Mouse (Mus musculus): ENCODE measurements around the gene Cdhr3.
"Not testable (repeated sequence)": the region's sequence is repeated elsewhere in the genome, so short reads cannot be mapped to it uniquely, and the experiment has no call there.

Cdhr3 gene

DNA sequence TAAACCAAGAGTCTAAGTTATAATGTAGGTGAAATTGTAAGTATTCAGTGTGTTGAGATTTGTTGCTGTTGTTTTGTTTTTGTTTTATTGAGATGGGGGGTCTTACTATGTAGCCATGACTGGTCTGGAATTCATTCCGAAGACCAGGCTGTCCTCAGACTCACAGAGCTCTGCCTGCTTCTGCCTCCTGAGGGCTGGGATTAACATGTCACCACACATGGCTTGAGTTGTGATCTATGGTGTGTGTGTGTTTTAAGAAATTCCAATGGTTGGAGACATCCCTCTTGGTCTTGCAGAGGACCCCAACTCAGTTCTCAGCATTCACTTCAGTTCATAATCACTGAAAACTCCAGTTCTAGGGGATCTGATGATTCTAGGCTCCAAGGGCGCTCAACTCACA lies 85.5 kb downstream of the Cdhr3 start:
- in situ Hi-C loops (cut with MboI) = loop anchor here (5.0 kb wide), 1 partner anchor 95 kb away; no protein-coding TSS in a partner anchor

DNA sequence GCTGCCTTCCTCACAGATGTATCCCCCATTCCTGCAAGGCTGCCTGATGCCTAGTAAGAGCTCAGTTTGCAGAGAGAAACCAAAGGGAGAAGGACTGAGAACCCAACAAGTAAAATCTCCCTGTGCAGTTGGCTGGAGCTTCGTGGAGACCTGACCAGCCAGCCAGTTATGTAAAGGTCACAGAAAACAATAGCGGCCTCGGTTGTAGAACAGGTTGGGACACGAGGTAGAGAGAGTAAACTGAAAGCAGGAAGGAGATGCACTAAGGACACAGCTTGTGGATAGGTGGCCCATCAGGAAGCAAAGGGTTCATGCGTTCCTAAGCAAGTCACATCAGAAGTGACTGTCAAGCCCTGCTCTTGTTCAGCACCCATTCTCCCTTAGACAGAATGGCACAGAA lies 86.8 kb downstream of the Cdhr3 start:
- in situ Hi-C loops (cut with MboI) = loop anchor here (5.0 kb wide), 1 partner anchor 94 kb away; no protein-coding TSS in a partner anchor

DNA sequence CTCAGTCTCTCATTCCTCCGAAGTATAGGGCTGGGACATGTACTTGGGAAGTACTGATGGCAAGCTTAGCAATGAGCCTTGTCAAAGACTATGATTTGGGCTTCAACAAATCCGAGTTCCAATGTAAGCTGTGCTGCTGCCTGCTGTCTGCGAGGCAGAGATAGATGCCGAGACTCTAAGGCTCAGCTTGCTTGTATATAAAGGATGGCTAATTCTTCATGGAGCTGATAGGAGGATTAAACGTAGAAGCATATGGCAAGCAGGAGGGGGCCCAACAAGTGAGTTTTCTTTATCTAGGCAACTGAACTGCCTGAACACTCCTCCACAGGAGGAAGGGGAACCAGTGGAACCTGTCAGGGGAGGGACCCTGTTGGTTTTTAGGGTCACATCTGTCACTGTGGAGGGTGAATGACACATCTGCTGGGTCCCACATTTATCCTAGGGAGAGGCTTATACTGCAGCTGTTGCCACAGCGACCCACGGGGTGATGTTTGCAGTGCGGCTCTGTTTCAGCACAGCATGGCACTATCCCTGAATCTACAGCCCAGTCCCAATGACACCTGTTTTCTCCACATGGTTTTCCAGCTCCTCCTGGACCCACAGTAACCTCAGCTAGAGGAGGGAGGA lies 89.2 kb downstream of the Cdhr3 start:
- in situ Hi-C loops (cut with MboI) = no loop called here

DNA sequence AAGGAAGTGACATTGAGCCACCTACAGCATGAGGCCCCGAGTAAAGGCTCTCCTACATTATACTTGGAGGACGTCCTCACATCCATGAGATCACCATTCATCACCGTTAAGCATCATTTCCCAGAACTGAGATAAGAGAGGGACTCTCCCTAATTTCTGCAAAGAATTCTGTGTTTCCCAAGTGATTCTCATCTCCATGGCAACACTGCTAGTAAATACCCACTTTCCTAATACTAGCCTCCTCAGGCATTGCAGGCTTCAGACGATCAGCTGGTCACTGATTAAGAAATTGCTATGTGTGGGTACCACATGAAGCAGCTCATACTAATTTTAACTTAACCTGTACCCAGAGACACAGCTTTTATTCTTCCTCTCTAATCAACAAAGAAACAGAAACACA lies 92.3 kb downstream of the Cdhr3 start:
- in situ Hi-C loops (cut with MboI) = no loop called here

DNA sequence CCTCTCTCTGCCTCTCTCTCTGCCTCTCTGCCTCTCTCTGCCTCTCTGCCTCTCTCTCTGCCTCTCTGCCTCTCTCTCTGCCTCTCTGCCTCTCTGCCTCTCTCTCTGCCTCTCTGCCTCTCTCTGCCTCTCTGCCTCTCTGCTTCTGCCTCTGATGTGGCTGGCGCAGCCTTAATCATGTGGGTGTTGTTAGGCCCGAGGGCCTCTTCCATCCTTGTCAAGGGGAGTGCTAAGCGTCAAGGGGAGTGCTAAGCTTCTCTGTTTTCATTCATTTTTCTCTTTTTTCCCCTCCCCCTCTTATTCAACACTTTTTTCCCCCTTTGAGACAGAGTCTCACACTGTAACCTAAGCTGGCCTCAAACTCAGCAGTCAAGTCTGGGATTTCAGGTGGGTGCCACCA lies 92.9 kb downstream of the Cdhr3 start:
- in situ Hi-C loops (cut with MboI) = not testable (repeated sequence)

DNA sequence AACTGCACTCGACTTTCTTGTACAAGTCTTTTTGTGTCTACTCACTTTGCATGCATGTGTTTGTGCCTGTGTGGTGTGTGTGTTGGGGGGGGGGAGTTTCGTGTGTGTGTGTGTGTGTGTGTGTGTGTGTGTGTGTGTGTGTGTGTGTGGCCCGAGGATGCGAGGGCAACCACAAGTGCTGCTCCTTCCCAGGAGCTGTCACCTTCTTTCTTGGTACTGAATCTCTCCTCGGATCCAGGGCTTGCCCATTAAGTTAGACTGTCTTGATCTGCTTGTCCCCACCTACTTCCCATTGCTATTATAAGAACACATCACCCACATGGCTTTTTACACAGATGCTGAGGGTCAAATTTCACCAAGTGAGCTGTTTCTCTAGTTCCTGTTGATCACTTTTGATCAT lies 93.9 kb downstream of the Cdhr3 start:
- in situ Hi-C loops (cut with MboI) = no loop called here

DNA sequence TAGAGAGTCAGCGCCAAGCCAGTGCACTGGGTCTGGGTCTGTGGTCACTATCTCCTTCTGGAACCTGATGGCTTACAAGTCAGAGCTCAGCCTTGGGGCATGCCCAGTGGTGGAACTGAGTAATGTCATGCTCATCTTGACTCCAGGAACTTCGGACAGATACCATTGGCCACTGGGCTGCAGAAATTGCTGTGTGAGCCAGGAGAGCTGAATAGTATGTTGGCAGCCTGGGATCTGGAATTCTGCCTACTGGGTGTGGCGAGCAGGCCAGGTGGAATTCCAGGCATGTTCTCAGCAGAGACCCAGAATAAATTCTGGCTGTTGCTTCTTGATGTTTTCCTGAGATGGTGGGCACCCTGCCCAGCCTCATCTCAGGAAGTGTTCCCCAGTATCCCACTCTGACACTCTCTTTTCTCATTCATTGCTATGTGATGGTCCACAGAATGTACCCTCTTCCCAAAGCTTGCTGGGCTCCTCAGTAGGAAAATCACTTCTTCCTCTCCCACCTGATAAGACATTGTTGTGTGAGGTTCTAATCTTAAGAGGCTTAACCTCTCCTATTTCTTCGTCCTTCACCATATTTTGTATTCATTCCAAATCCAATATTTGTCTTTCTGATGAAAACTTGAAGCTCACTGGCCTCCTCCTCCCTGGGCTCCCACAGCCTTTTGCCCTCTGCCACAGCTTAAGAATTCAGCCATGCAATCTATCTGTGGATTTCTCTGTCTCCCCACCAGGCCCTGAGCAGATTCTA lies 97.4 kb downstream of the Cdhr3 start:
- in situ Hi-C loops (cut with MboI) = no loop called here

DNA sequence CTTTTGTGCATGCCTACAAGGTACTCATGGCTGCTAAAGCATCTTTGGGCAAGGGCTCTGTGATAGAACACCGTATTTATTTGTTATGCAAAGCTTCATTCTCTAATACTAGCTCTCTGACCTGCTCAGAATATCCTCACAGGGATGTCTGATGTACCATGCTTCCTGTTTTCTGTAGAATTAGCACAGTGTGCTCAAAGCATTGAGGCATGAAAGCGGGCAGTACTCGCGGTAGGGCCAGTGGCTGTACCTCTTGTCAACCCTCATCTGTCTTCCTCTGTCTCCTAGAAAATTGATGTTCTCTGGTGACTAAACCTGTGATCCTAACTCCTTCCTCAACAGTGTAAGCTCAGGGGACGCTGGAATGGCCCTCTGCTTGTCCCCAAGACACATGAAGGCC lies 98.6 kb downstream of the Cdhr3 start:
- in situ Hi-C loops (cut with MboI) = no loop called here

DNA sequence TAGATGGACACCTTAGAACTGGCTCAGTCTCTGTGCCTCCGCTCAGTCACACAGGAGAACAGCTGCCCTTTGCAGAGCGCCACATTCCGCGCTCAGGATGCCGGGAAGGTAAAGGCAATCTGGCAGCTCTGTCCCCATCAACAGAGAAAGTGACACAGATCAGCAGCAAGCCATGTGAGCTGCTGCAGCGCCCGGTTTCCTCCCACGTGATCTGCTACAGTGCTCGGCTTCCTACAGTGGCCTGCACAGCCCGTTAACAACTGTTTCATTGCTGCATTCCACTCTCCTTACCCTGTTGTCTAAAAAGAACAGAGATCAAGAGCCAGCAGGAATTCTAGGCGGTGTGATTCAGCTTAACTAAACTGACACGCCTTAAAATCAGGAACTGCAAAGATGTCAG lies 102.9 kb downstream of the Cdhr3 start:
- in situ Hi-C loops (cut with MboI) = no loop called here

DNA sequence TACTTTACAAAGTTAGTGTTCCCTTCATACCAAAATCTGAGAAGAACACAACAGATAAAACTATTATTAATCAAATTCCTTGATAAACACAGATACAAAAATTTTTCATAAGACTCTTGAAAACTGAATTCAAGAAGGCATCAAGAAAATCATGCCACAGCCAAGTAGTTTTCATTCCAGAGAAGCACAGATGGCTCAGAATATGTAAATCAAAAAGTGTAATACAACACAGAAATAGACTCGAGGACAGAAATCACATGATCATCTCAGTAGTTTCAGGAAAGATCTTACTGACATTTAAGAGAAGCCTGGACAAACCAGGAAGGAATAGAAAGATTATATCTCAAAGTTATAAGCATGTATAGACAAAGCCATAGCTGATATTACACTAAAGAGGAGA lies 106.4 kb downstream of the Cdhr3 start:
- in situ Hi-C loops (cut with MboI) = no loop called here
